Mouse (Mus musculus) common myeloid progenitor, adult 5-6 weeks (primary cell): ENCODE data around the gene Cma1. TPM values are rescaled to one million over a fixed set of nuclear protein-coding genes. Genes with fewer than 3 reads are reported as not detected.

Source experiments
- ATAC-seq: replicated peaks from 2 replicates; pipeline ENCODE4 v1.8.0; 2016; ENCODE audit warnings: low read depth, mild to moderate bottlenecking, moderate TSS enrichment, inconsistent platforms; ENCODE audit not compliant: poor library complexity, severe bottlenecking
- total RNA-seq: library from RNA; stranded (forward); fragments of 200-1000, 187-1606 nt; gene quantifications from 2 replicates; pipeline ENCODE4 v1.2.3, GENCODE M21; 2017

Gene Cma1
- total RNA-seq = not detected in 2 replicates

- no peak for ATAC-seq
These were observed at the start of gene Cma1 for GRCm38 (mm10) chr14:55944575-55944974. Cma1 (minus strand) TSS chr14:55944675.

DNA sequence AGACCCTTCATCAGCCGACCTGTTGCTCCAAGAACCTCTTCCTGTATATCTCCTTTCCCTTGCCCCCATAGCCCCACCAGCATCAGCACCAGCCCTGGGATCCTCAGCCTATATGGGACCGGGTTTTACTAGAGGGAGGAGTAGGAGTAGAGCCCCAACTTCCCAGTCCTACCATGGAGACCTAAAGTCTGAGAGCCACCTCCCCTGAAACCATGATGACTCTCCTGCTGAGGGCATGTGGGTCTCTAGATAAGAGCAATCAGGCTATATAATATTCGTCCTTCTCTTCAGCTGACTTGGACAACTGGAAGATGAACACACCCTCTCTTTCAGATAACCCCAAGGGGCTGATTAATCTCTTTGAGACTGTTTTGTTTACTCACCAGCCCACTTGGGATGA, 43.0 kb upstream of the Cma1 start:
- ATAC-seq = 0 out of 2 replicates have a peak, but pooled peaks have one; percentile 22

GRCm38 (mm10) chr14:55963900-55964299, 19.4 kb upstream of the Cma1 start:
- 0 out of 2 replicates have a peak, but pooled peaks have one; percentile 42 for ATAC-seq

GRCm38 (mm10) chr14:55963263-55963662, 18.8 kb upstream of the Cma1 start:
- ATAC-seq = no peak

DNA sequence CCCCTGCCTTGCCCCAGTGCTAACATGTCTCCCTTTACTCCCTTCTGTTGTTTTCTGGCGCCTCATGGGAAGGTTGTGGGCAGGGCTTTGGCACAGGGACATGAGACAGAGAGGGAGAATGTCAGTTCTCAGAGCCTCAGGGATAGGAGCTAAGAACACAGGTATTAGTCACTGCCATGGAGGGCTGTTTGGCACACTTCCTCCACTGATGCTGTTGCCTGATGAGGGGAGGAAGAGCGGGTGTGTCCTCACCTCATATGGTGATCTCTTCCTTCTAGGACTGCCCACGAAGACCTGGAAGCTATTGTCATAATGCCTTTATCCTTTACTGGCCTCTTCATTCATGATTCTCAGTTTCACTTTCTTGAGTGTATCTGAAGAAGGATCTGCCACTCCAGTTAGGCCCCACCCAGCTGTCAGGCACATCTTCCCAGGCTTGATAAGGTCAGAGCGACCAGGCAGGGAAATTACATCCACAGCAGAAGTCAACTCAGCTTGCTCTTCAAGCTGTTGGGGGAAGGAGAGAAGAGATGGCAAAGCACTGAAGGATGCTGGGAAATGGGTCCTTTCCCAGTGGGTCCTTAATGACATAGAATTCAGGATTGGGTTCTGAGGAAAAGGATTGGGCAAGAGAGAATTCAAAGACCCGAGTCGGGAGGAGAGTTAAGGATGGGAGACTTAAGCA, 6.0 kb upstream of the Cma1 start, which contains the start of gene Cma2:
TSS of gene Cma2 (plus strand) at position 635 of the 685 bp plus-strand sequence.
- ATAC-seq = no peak

DNA sequence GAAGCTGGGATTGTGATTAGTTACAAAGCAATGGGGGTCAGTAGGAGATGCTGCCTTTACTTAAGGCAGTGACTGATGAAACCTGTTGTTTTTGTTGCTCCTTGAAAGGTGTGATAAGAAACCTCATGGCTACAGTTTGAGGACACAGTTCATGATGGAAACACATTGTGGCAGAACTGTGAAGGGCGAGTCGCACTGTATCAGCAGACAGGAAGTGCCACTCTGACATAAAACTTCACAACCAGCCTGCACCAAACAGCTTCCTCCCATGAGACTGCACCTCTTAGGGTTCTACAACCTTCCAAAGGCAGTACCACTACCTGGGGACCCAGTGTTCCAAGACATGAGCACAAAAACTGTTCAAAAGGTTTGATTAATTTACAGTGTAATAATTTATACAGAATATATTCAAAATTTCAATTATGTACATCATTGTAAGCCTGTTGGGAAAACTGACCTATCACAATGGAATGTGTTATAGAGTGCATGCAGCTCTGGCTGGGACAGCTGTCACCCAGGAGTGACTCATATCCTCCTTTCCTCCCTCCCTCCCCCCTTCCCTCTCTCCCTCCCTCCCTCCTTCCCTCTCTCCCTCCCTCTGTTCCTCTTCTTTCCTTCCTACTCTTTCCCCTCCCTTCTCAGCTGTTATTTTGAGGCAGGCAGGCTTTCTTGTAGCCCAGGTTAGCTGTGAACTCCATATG, 1.9 kb upstream of the Cma1 start:
- peak; percentile 44; the same call in 1 of the 2 replicates for ATAC-seq

- no peak for ATAC-seq
These were observed 874 bp downstream of the Cma1 start for GRCm38 (mm10) chr14:55943601-55944000.

DNA sequence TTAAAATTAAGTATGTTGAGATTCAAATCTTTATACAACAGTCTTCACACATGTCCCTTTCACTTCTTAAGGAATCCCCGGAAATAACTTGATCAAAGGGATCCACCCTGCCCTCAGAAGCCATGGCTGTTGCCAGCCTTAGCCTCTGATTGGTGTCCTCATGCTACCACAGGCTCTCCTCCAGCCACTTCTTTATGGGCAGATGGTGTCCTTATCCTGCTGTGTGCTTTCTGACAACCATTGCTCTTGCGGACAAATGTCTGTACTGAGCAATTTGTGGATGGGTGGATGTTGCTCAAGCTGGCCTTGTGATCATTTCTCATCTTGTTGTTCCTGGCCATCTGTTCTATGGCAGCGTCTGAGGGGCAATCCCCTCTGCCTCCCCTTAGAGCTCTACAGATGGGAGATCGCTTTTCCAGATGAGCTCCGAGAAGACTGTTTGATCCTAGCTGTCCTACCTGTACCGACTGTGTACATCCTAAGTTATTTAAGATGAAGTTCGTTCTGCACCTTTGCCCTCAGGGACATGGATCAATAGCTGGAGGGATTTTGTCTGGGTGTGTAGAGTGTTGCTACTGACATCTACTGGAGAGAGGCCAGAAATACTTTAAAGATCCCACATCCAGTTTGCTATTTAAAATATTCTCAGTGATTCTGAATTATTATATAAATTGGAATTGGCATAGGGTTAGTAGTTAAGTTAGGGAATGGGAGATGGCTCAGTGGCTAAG, 4.2 kb downstream of the Cma1 start:
- ATAC-seq = no peak

DNA sequence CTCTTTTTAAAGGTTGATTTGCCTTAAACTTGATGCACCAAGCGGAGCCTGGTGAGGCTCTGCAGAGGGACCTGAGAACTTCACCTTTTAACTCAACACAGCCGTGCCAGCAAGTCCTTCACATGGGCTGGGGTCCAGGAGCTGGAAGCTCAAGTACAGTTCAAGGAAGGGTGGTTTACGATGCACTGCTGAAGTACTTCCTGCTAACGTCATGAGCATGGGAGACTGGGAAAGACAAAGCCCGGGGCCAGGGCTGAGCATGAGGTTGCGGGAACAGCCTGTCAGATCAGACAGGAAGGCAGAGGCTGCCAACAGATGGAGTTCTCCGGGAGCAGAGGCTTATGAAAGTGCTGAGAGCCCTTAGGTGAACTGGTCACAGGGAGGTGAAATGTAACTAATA, 10.9 kb downstream of the Cma1 start:
- ATAC-seq = 0 out of 2 replicates have a peak, but pooled peaks have one; percentile 15

- no peak for ATAC-seq
These were observed 15.0 kb downstream of the Cma1 start for GRCm38 (mm10) chr14:55929263-55929997.

GRCm38 (mm10) chr14:55926847-55927246, 17.6 kb downstream of the Cma1 start:
- peak; percentile 45 for ATAC-seq

GRCm38 (mm10) chr14:55922475-55923232, 21.8 kb downstream of the Cma1 start:
- ATAC-seq = peak; percentile 48; the same call in 1 of the 2 replicates

- peak; percentile 82 for ATAC-seq
These were observed 26.0 kb downstream of the Cma1 start for GRCm38 (mm10) chr14:55918240-55919082.

DNA sequence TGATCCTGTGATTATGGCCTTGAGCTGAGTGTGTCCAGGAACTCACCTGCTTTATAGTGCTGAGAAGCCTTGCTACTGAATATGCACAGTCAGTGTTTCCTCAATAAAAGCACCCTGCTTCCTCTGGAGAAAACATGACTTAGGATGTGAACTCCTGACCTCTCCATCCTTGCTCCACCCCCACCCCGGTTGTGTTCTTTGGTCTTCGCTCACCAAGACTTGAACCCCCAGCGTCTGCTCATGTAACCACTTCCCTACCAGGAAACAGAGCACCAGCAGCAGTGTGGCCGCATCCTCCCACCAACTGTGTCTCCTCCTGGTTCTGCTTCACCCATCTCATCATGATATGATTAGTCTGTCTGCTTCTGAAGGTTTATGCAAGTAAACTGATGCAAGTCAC, 31.1 kb downstream of the Cma1 start:
- peak; percentile 62; the same call in 1 of the 2 replicates for ATAC-seq

DNA sequence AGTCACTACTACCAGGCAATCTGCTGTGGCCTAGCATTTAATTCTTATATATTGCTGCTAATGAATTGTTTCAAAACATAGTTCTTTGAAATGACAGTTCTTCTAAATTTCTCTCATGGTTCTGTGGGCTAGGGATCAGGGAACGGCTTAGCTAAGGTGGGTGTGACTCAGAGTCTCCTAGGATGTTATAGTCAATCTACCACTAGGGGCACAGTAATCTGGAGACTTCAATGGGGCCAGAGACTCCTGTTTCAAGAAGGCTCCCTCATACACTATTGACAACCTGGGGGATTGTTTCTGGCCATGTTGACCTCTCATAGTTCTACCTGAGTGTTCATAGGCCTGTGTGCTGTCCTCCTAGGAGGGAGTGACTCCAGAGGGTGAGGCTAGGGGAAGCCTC, 39.0 kb downstream of the Cma1 start:
- peak; percentile 85 for ATAC-seq

GRCm38 (mm10) chr14:55900414-55900755, 44.1 kb downstream of the Cma1 start:
- peak; percentile 20 for ATAC-seq

GRCm38 (mm10) chr14:55899701-55900413, 44.6 kb downstream of the Cma1 start, which contains the start of gene Sdr39u1:
Sdr39u1 (minus strand) TSS chr14:55900293.
- ATAC-seq = peak; percentile 93

DNA sequence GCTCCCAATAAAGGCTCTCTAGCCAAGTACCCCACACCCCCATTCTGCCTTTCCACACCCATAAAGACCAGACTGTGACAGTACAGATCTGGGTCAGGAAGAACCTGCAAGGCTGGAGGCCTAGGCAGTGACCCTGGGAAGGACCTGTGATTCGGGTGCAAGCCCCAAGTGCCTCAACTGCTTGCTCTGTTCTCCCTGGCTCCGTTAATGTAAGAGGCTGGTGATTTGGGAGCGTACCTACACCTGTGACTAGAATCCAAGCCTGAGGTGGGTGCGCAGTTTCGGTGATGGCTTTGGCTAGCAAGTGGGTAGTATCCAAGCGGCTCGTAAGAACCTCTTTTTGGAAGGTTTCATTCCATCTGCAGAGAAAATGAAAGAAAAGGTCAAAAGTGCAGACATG, 45.5 kb downstream of the Cma1 start:
- no peak for ATAC-seq
